Mouse (Mus musculus) splenic B cell, adult 2 months (primary cell): ENCODE results near the gene Syncrip.

Experiments
- DNase-seq: peaks from one replicate; pipeline ENCODE4 v3.0.0-alpha.2; 2011; ENCODE audit warnings: low read depth, low spot score
- H3K27me3 ChIP-seq: 2 replicates; pipeline ENCODE4 v1.6.1; 2012; ENCODE audit warnings: mild to moderate bottlenecking, low read length, moderate library complexity, mixed read lengths; ENCODE audit not compliant: control insufficient read depth, poor library complexity, insufficient read depth, severe bottlenecking
- H3K36me3 ChIP-seq: 2 replicates; pipeline ENCODE4 v1.6.1; 2012; ENCODE audit warnings: mild to moderate bottlenecking, low read length, moderate library complexity, mixed read lengths; ENCODE audit not compliant: control insufficient read depth, poor library complexity, insufficient read depth, severe bottlenecking

The Syncrip gene

GRCm38 (mm10) chr9:88439238-88439600 lies 43.2 kb downstream of the Syncrip start:
- no peak for DNase-seq
- no peaks in the 10 kb centered on the region for H3K36me3 ChIP-seq
- H3K27me3 ChIP-seq, result no peaks in the 10 kb centered on the region

DNA sequence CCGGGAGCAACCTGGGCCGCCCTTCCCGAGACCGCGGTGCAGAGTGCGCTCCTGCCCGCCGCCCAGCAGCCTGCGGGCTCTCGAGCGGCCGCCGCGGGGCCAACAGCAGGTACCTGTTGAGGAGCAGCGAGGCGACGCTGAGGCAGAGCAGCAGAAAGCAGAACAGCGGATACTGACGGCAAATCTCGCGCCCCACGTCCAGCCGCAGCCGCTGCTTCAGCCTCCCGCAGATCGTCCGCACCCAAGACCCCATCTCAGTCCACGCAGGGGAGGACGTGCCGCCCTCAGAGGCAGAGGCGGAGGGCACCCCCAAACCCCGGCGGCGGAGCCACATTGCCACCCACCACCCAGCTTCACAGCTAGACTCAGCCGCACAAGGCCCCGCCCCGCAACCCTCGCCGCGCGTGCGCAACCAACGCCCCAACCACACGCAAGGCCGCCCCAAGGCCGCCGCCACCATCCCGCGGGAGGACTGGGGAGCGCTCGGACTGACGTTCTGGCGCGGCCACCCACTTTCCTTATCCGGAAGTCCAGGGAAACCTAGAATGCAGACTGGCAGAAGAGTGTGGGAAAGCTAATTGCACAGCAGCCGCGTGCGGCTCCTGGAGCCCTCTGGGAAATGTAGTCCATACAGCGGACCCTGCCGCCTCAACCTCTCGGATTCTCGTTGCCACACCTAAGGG lies 43.7 kb downstream of the Syncrip start, which contains the start of gene Snx14:
Gene Snx14, minus strand, starts transcription at position 404 of the 683 bp plus-strand sequence.
- H3K27me3 ChIP-seq, result no peaks in the 10 kb centered on the region
- peak; percentile 90 for DNase-seq

DNA sequence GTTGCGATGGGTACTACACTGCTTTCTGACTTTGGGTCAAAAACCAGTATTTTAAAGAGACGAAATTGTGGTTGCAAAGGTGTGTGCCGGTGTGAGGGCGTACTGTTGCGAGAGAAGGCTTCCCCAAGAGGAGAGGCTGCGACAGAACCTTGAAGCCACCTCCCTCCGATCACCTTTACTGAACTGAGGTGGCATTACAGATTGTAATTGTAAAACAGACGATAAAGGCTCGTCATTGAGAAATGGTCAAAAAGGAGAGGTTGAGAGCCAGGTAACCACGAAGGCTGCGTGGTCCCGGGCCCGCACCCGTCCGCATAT lies 44.2 kb downstream of the Syncrip start:
- Histone ChIP-seq H3K36me3 (no peaks in the 10 kb centered on the region), H3K27me3 (no peaks in the 10 kb centered on the region)
- no peak for DNase-seq

More for the DNA sequence above, 43.7 kb downstream of the Syncrip start, which contains the start of gene Snx14:
- no peaks in the 10 kb centered on the region for H3K36me3 ChIP-seq

GRCm38 (mm10) chr9:88437342-88438236 lies 44.8 kb downstream of the Syncrip start:
- Histone ChIP-seq H3K36me3 (no peaks in the 10 kb centered on the region), H3K27me3 (no peaks in the 10 kb centered on the region)
- DNase-seq, result no peak

DNA sequence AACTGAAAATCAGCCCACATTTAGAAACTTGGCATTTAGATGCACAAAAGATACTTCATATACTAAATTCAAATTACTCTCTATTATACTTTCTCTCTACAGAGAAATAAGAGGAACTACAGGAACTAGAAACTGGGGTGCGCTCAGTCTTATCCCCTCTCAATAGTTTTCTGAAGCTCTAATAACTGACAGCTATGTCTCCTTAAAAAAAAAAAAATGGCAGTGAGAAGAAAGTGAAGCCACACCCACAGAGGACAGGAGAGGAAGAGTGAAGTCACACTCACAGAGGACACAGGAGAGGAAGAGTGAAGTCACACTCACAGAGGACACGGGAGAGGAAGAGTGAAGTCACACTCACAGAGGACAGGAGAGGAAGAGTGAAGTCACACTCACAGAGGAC lies 58.0 kb downstream of the Syncrip start:
- Histone ChIP-seq H3K27me3 (no peaks in the 10 kb centered on the region), H3K36me3 (no peaks in the 10 kb centered on the region)
- DNase-seq, result peak; percentile 28

DNA sequence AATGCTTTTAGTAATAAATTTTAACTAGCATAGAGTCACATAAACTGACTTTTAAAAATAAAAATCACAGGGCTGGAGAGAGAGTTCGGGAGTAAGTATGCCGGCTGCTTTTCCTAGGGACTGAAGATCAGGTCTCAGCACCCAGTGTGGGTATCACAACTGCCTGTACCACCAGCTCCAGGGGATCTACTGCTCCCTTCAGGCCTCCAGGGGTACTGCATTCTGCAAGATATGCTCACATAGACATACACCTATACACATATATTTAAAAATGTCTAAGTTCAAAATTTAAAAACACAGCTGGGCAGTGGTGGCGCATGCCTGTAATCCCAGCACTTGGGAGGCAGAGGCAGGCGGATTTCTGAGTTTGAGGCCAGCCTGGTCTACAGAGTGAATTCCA lies 59.9 kb downstream of the Syncrip start:
- Histone ChIP-seq H3K36me3 (0 out of 2 replicates have a peak, but pooled peaks cover 2% of the 10 kb centered on the region), H3K27me3 (no peaks in the 10 kb centered on the region)
- no peak for DNase-seq

GRCm38 (mm10) chr9:88416752-88417151 lies 65.6 kb downstream of the Syncrip start:
- H3K36me3 ChIP-seq, result 0 out of 2 replicates have a peak, but pooled peaks cover 2% of the 10 kb centered on the region
- no peaks in the 10 kb centered on the region for H3K27me3 ChIP-seq
- DNase-seq, result no peak

DNA sequence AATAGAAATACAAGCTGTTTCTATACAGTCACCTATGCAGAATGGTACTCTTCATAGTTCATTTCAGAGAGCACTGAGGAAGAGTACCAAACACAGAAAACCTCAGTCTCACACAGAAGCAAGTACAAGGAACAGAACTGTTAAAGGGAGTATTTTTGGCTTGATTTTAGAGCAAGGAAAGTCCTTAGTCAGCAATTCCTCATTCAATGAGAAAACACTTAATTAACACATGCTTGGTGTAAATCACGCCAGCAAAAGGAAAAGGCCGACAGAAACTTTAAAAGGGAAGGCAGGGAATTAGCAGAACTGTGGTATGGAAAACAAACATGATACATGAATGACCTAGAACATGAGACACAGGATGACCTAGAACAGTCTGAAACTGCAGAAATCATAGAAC lies 72.4 kb downstream of the Syncrip start:
- no peaks in the 10 kb centered on the region for H3K27me3 ChIP-seq
- H3K36me3 ChIP-seq, result no peaks in the 10 kb centered on the region
- DNase-seq, result no peak

DNA sequence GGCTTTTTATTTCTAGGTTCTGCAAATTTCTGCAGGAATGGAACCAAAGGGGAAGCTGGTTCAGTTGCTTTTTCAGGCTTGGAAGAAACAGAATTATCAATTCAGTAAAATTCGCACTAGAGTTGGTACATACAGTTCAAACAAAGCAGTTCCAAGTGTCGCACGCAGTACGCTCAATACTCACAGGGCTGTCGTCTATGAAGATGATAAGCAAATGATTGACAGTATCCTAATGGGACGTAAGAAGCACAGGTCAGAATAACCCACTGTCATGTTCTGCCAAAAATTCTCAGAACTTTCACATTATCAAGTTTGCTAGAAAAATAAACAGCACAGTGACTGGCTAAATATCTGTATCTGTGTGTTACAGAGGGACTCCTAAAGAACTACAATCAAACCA lies 77.9 kb downstream of the Syncrip start:
- Histone ChIP-seq H3K36me3 (0 out of 2 replicates have a peak, but pooled peaks cover 1% of the 10 kb centered on the region), H3K27me3 (no peaks in the 10 kb centered on the region)
- DNase-seq, result no peak

DNA sequence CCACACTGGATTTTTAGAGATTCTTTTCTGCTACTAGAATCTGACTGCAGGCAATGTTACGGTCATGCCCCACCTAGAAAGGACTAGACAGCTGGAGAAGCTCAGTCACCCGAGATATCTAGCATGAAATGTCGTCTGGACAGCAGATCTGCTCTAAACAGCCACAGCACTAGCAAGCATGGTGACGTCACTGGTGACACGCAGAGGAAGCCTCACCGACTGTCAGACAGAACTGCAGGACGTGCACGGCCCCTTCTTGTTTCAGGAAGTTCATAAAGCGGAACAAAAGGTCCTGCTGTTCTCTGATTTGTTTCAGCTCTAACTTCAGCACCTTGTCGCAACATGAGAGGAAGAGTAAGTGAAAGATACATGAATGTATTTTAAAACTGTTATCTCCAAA lies 78.3 kb downstream of the Syncrip start:
- Histone ChIP-seq H3K36me3 (0 out of 2 replicates have a peak, but pooled peaks cover 1% of the 10 kb centered on the region), H3K27me3 (no peaks in the 10 kb centered on the region)
- DNase-seq, result peak; percentile 92

- no peaks in the 10 kb centered on the region for H3K27me3 ChIP-seq
- peak; percentile 31 for DNase-seq
Measured at GRCm38 (mm10) chr9:88398461-88398860, 83.9 kb downstream of the Syncrip start.

More at GRCm38 (mm10) chr9:88398461-88398860, 83.9 kb downstream of the Syncrip start:
- H3K36me3 ChIP-seq, result peaks cover 5% of the 10 kb centered on the region; the same call in 1 of the 2 replicates
